Mouse (Mus musculus): ENCODE measurements at regions not wholly inside any gene's neighbourhood (a gene's known extent, or its start where the extent isn't known, plus 50 kb on each side); places are given as distances from the start of the nearest gene placed in this dataset.

DNA sequence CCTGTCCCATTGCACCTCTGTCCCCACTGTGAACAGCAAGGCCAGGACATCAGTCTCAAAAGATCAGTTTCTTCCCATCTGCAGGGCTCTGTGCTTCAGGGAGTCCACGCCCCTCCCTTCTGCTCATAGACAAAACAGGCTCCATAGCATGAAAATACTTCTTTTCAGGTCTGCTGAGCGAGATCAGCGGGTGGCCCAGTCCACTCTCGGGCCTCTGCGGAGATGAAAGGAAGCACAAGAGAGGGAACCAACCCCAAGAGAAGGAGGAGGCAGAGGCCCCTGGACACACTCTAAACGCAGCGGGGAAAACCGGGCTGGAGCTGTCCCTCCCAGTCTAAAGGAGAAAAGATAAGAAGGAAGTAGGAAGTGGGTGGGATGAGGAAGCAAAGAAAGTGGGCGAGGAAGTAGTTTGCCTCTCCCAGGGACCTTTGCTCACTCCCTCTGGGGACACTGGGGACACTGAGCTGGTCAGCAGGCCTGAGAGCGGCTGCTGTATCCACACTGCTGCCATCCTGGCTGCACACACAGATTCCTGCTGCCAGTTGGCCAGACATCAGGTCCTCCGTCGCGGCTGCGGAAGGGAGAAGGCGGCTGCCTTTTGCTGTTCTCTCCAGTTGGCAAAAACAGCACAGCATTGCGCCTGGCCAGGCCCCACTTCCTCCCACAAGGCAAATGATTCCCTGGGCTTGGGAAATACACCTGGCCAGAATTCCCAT is 143.5 kb downstream of the Rybp start:
- peak; percentile 79 to 86 for DNase-seq (ENCODE audit: low spot score in 2 of 2)

DNA sequence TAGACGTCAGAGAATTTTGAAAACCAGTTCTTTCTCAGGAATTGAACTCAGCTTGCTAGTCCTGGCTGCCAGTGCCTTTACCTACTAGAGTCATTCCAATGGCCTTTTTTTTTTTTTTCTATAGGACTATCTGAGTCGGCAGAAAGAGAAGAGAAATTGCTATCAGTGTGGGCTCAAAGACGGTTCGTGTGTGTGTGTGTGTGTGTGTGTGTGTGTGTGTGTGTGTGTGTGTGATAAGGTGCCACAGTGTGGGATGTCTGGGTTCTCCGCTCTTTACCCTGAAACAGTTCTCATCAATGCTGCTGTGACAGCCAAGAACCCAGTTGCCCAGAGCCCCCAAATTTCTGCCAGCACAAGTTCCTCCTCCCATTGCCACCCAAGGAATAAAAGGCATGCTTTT is 146.1 kb downstream of the Rybp start:
- no peak for DNase-seq (ENCODE audit: low spot score in 2 of 2)

DNA sequence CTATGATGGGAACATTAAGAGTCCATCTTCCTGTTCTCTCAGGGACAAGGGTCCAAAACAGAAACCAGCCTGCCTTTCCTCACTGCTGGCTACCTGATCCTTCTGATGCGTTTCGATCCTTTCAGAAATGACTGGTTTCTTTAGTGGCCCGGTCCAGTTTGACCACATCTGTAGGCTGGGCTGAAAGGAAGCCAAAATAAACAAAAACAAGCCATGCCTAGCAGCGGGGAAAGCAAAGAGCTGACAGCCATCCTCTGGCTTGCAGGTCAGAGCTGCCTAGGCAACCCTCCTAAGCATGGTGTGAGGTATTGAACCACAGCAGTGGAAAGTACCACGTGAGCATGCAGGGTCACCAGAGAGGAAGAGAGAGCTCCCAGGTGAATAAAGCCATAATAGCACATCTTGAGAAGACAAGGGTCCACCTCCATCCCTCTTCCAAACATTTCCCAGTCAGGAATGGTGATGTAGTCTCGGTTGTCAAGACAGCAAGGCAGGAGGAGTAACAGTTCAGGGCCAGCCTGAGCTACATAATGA is 146.6 kb downstream of the Rybp start:
- no peak for DNase-seq (ENCODE audit: low spot score in 2 of 2)

DNA sequence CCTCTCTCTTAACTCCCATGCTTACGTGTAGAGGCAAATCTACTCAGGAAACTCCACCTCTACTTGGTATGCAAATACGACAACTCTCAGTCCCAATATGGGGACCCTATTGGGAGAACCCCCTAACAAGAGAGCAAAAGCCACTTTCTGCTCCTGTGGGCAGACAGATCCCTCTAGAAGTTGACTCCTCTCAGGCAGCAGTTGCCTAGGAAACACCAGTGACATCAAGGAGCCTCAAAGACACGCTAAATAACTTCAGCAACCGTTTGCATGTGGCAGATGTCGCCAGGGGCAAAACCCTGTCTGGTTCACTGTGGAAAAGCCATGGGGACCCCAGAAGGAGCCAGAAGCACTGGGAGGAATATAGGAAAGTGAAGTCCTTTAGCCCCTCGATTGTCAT is 147.5 kb downstream of the Rybp start:
- DNase-seq (ENCODE audit: low spot score in 2 of 2): no peak

DNA sequence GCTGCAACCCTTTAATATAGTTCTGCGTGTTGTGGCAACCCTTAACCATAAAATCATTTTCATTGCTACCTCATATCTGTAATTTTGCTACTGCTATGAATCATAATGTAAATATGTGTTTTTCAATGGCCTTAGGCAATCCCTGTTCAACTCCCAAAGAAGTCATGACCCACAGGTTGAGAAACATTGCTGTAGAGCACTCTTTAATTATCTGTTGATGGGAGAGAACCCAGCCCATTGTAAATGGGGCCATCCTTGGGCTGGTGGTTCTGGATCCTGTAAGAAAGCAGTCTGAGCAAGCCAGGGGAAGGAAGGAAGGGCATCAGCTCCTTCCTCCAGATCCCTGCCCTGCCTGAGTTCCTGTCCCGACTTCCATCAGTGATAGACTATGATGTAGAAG is 148.6 kb downstream of the Rybp start:
- no peak for DNase-seq (ENCODE audit: low spot score in 2 of 2)

DNA sequence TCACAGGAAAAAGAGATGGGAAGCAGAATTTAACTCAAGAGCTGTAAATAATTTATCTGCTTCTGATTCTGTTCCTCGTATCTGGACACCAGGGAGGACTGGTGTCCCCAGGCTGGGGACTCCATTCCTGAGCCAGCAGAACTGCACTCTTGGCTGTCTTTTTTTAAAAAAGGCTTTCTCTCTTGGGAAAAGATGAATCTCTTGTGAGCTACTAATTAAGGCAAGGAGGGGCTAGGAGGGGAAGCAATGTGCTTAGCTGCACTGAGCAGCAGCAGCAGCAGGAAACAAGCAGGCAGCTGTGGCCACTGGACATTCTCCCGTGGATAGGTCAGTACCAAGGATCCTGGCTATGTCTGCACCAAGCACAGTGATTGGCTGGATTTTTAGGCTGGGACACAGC is 152.1 kb downstream of the Rybp start:
- no peak for DNase-seq (ENCODE audit: low spot score in 2 of 2)

DNA sequence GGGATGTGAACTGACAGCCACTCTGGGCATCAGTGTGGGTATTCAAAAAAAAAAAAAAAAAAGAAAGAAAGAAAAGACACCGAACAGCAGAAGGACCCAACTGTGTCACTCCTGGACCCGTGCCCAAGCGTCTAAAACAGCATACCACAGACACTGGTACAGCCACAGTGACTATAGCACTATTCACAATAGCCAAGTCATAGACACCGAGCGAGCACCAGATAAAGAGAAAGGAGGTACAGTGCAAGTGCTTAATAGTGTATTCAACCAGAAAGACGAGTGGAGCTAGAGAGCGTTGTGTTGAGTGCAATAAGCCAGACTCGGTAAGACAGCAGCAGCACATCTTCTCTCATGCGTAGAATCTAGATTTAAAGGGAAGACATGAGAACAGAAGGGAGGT is 153.3 kb downstream of the Rybp start:
- no peak for DNase-seq (ENCODE audit: low spot score in 2 of 2)

DNA sequence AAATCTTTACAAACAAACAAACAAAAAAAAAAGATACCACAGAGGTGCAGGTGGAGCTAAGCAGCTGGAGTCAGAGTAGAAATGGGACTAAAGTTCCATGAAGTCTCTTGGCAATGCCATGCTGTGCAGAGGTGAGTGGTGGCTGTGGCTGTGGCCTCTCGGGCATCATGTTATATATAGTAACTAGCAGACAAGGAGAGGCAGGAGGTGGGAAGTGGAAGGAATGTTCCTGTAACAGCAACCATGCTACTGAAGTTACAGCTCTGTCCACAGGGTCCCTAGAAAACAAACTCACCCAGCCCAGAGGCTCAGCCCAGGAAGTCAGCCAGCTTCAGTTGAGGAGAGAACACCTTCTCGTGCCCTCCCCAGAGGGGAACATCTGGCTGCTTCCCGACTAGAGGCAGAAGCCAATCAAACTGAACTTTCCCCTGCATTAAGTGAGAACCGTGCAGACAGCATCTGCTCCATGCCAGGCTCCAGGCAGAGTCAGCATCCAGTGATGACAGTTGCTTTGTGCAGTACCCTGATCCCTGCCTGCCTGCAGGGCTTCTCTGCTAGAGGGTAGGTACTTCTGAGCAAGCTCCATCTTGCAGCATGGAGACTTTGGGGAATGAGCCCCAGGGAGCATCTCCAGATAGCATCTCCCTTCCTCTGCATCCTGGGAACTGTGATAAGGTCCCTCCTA is 154.2 kb downstream of the Rybp start:
- no peak for DNase-seq (ENCODE audit: low spot score in 2 of 2)

DNA sequence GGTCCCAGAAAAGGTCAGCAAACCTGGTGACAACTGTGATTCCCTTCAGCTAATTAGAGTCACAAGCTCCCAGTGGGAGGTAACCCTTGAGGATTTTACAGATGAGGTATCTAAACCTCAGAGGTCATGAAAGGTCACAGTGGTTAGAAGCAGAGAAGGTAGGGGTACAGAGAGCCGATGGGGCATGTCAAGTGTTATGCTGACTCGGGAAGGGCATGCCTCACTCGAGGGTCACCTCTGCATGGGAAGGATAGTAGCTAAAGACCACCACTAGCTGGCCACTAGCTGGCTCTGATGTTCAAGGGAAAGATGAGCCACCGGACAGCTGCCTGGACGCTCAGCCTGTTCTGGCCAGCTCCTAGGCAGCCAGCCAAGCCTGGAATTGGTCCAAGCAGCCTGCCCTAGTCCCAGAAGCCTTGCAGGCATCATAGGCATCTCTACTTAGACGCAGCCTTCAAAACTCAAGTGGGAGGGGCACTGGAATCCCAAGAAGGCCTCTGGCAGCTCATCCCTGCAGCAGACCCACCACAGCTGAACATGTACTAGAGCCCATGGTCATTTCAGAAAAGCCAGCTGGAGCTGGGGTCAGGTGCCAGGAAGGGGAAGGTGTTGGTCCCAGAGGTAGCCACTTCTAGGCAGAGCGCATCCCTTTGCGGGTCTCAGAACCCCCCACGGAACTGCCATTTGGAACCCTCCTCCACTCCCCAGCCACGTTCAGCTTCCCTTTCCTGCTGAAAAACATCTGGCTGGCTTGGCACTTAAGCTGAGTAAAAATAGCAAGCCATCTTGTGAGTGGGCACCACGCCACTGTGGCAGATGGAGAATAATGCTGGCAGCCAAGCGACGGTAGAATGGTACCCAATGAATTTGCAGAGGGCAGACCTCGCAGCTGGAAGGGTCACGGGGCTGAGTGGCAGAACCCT is 159.8 kb downstream of the Rybp start:
- DNase-seq (ENCODE audit: low spot score in 2 of 2): peak; percentile 72 to 77

DNA sequence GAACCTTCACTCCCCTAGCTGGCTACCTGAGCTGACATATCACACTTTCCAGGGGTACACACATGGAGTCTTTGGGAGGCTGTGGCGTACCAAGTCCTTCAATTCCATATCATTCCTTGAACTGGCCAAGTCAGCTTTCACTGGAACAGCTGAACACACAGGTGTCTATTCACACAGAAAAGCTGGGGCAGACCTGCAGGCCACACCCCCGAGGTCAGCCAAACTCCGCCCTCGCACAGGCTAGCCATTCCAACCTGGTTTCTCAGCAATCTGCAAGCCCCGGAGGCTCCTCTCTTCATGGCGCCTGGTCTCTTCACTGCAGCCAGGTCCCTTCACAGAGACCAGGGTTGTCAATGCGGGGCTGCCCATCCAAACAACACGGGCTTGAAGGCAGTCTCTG is 160.5 kb downstream of the Rybp start:
- DNase-seq (ENCODE audit: low spot score in 2 of 2): no peak

DNA sequence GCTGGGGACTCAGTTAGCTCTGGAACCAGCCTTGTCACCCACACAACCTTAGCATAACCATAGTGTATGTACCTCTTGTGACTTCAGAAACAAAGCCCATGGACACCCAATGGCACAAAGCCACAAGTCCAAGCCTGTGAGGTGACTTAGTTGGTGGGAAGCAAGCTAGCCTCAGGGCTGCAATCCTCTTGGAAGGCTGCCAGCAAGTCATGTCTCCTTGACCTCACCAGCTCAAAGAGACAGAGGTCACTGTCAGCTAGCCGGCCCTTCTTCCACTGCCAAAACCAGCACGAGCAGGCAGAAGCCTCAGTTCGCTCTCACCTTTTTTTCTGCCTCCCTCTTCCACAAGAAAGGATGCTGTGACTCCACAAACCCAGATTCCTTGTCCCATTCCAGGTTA is 161.0 kb downstream of the Rybp start:
- no peak for DNase-seq (ENCODE audit: low spot score in 2 of 2)

DNA sequence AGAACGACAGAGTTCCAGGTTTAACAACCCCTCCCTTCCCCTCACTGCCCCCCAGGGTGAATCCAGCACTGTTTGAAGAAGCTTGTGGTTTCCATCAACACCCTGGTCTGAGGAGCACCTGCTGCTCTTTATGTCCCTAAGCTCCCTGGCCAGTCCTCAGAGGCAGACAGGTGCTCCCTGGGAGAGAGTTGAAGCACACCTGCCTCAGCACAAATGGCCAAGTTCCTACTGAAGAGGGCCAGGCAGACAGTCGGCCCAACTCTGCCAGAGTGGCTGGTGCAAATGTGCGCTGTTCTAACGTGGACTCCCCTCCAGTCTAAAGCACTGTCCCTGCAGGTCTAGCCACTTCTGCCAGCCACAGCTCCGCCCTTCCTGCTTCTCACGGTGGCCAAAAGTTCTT is 166.0 kb downstream of the Rybp start:
- no peak for DNase-seq (ENCODE audit: low spot score in 2 of 2)

DNA sequence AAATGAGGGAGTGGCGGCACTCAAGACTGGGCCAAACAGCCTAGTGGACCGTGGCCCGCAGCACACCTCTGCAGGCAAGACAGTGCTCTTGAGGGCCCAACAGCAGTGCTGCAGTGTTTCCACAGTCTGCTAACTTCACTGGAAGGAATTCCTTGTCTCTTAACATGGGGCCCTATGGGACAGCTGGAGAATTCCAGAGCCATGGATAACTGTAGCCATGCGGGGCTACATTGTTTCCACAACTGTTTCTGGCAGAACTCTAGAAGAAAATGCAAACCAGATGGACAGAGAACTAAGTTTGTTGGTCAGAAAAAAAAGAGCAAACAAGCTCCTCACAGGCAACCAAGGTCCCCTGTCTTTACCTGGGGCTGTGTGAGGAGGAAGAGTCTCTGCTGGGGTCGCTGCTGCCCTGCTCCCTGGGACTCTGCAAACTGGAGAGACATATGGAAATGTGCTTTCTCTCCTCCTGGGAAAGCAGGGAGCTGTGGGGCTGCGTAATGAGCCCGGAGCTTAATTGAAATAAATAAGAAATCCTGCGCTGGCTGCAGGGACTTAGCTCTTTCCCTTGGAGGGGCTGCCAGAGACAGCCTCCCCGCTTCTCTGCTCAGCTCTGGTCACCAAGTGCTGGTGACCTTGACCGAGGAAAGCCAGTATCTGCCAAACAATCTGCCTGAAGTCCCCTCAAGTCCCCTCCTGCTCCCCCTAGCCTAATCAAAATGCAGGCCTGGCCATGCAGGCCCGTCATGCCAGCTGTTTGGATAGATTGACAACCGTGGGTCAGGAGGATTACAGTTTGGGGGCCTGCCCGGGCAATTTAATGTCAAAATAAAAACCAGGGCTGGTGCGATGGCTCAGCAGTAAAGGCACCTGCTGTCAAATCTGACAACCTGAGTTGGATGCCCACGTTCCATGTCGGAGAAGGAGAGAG is 167.0 kb downstream of the Rybp start:
- no peak for DNase-seq (ENCODE audit: low spot score in 2 of 2)

DNA sequence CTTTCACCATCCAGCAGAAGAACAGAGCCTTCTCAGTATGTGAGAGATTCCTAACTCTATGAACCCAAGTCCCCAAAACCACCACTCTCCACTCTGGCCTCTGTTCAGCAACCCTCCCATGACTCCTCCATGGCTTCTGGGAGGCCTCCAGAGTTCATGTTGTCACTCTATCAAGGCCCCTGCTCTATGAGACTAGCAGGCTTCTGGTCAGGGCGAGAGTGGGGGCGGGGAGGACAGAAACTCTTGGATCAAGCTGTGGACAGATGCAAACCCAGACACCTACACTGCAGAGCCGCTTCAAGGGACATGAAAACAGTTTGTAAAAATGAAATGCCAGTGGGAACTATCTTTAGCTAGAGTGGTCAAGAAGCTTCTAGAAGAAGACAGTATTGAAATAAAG is 170.2 kb downstream of the Rybp start:
- DNase-seq (ENCODE audit: low spot score in 2 of 2): peak in 1 of 2 experiments; percentile 19

DNA sequence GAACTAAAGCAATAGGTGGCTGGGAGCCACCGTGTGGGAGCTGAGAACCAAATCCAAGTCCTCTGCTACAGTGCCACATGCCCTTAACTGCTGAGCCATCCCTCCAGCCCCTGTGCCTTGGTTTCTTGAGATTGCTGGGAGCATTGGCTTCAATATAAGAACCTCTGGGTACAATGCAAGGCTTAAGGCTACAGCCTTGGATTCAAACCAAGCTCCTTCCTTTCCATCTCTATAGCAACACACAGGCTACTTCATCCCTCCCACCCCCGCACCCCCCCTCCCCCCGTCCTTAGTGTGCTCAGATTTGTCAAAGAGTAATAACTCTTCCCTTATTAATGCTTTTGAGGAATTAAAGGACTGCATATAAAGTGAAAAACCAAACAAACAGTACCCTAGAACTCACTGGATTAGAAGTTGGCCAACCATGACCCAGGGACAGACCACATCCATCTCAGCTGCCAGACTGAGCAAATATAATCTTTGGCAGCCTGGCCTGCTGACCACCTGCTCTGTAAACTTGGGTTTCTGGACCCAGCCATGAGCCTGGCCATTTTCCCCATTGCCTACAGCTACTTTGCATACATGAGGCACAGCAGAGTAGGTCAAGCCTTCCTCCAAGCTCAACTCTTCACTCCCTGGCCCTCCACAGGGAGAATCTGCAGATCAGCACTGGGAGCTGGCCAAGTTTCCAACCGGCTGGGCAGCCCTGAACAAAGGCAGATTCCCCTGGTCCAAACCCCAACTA is 173.7 kb downstream of the Rybp start:
- no peak for DNase-seq (ENCODE audit: low spot score in 2 of 2)

DNA sequence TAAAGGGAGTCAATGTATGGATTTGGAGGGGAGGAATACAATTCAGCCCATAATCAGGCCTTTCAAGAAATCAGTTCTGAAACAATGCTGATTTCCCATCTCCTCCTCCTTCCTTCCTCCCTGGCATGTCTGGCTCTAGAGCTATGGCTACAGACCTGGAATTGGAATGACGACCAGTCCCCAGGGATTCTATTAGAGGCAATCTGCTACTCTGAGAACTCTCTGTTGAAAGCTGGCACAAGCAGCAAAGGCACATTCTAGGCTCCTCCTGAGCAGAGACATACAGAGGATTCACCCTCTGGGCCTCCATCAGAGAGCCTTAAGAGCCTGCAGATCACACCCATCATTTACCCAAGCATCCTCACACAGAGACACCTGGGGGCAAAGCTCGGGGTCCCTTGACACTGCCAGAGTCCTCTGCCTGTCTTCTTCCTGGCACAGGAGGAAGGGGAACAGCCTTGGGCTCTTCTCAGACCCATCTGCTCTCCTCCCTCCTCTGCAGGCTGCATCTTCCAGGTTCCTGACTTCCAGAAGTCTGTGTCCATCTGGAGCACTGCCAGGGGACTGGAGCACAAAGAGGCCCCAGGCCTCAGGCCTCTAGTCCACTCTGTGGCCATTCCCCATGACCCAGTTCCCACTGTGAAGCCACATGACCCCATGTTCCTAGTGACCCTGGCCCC is 176.2 kb downstream of the Rybp start:
- DNase-seq (ENCODE audit: low spot score in 2 of 2): no peak

DNA sequence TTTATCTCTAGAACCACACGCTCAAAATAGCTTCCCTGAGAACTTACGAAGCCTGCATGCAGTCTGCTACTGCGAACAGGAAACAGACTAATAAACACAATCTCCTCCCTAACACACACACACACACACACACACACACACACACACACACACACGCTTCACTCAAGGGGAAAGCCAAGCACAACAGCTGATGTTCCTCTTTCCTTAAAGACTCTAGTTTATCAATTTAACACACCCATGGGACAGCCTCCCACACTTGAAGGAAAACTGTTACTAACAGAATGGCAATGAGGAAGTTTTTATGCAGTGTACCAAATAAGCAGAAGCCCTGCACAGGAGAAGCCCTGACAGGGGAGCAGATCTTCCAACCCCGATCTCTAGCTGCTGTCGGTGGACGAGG is 177.3 kb downstream of the Rybp start:
- no peak for DNase-seq (ENCODE audit: low spot score in 2 of 2)

DNA sequence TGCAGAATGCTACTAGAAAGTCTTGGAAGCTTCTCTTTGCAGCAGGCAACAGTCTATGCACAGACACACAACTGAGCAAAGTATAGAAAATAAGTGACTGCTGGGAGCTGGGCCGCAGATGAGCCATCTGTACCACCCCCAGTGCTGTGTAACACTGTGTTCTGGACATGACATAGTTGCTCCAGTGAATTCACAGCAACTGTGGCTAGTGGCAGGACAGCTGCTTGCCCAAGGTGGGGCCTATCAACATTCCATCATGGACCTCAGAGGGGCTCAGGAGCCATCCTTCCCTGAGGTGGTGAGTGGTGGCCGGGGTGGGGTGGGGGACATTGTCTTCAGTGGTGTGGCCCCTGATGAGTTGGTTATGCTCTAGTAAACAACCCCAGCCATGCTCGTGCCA is 177.9 kb downstream of the Rybp start:
- DNase-seq (ENCODE audit: low spot score in 2 of 2): no peak

DNA sequence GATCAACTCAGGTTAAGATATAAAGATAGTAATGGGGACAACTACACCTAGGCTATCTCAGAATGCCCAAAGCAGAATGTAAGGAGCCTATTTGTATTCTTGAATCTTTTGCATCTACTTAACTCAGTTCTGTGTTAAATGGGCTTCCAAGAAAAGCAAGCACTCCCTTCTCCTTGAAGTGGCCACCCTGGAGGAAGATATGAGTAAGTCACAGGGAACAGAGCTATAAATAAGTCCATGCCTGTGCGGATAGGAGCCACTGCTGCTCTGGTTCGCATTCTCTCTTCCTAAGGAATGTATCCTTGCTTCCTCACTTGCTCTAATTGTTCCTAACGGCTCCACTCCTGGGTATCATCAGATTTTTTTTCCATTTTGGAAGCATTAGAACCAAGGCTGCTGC is 179.8 kb downstream of the Rybp start:
- no peak for DNase-seq (ENCODE audit: low spot score in 2 of 2)
